Mouse (Mus musculus) mouse embryonic stem cell (cell line): ENCODE measurements at regions not wholly inside any gene's neighbourhood (a gene's known extent, or its start where the extent isn't known, plus 50 kb on each side); places are given as distances from the start of the nearest gene placed in this dataset.
"Not testable (repeated sequence)": the region's sequence is repeated elsewhere in the genome, so short reads cannot be mapped to it uniquely, and the experiment has no call there.

Experiments
- in situ Hi-C, 2 experiments: fragments of 300-500 bp; cut with MboI; formaldehyde crosslinking; loops; 1 replicate in 1 of 2; 3 replicates in 1 of 2; pipeline ENCODE4 v1.14.3; 2019 to 2020; ENCODE audit warnings: low sequenced_read_pairs in 2 of 2, low pct_unique_long_range_greater_than_20kb in 1 of 2, mixed read lengths in 1 of 2; ENCODE audit not compliant: unreplicated experiment in 1 of 2

DNA sequence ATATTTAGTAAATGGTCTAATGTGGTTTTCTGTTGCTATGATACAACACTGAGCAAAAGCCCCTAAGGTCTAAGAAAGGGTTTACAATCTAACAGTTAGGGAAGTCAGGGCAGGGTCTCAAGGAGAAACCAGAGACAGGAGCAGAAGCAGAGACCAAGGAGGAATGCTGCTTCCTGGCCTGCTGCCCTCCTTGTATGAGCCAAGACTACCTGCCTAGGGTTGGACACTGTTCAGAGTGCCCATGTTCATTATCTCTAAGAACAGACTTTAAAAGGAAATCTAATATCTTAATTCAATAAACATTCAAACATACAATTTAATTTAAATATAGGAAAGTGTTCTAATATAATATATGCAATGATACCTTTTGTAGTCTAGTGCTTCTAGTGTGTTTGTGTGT, 63.0 kb upstream of the Tmem106b start:
- in situ Hi-C loops, result no loop called here

DNA sequence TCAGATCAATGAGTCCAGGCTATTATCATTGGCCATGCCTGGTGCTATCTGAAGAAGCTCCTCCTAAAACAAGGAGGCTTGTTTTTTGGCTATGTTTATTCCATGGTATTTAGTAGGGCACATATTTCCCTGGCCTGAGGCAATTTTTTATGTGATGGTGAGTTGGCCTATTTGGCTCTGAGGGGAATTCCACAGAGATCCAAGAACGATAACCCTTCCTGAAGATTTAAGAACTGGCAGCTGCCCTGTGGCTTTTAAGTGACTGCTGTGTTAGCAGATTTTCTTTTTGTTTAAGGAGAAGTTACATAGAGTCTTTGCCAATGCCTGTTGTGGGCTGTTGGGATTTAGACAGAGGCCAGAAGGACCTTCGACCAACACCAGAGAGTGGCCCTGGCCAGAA, 74.9 kb upstream of the Tmem106b start:
- in situ Hi-C loops, result no loop called here

DNA sequence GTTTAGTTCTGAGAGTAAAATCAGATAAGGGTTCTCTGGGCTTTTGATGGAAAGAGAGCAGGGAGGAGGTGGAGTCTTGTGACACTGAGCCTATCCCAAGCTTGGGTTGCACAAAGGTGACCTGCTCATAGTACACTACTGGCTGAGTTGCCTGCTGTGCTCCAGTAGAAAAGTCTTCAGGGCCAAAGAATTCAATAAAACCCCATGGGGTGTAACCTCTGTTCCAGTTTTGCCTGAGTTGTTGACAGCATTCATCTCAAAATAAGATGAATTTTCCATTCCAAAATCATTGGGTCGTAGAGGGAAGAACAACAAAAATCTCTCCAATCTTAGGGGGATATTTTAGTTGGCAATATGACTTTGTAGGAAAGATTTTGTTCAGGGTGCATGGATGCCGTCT, 75.8 kb upstream of the Tmem106b start:
- in situ Hi-C loops, result no loop called here

- in situ Hi-C loops, result no loop called here
Observed at GRCm38 (mm10) chr6:12977184-12977897, 92.2 kb upstream of the Tmem106b start.

GRCm38 (mm10) chr6:12971604-12972003, 98.0 kb upstream of the Tmem106b start:
- in situ Hi-C loops, result no loop called here

DNA sequence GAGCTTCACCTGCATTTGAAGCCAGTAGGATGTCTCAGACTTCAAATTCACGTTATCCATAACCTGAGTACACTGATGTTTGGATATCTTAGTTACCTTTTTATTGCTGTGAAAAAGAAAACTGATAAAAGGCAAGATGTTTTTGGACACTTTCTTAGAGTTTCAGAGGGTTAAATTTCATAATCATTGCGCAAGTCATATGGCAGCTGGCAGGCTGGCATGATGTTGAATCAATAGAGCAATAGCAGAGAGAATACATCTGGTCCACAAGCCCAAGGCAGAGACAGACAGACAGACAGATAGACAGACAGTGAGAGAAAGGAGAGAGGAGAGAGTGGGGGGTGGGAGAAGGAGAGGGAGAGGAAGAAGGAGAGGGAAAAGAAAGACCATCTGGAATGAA, 102.3 kb upstream of the Tmem106b start:
- in situ Hi-C loops, result no loop called here

GRCm38 (mm10) chr6:12957797-12958196, 111.8 kb upstream of the Tmem106b start:
- in situ Hi-C loops, result no loop called here

- in situ Hi-C loops, result no loop called here
Observed at GRCm38 (mm10) chr6:12911610-12912009, 157.9 kb upstream of the Tmem106b start.

DNA sequence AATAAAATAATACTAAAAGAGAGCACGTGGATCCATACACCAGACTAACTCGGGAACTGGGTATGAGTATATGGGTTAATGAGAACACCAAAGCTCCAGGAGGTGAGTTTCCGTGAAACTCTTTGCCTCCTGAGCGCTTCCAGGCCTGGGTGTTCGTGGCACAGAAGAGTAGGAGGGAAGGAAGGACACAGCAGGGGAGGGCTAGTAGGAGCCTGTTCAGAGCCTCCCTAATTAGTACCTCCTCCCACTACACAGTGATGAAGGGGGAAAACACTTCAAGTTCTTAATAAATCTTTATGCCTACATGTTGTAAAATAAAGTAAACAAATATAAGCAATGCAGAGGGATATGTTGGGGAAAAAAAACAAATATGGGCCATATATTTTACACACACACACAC, 143.7 kb upstream of the Thsd7a start:
- in situ Hi-C loops, result no loop called here

DNA sequence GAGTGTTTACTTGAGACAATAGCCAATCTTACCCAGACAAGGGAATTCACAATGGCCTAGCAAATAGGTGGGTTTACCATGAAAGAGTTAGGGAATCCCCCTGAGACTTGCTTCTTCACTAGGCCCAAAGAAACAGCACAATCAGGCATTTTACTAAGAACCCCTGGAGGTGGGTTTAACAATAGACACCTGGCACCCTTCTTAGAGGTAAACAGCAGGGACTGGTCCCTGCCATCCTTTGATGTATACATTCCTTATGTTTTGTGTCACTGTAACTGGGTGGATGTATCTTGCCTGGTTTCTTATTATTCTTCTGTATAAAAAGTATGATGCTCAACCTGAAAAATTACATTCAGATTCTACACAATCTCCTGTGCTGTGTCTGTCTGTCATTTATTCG, 127.7 kb upstream of the Thsd7a start:
- in situ Hi-C loops, result not testable (repeated sequence)

GRCm38 (mm10) chr6:12876366-12876765, 127.2 kb upstream of the Thsd7a start:
- in situ Hi-C loops, result no loop called here

DNA sequence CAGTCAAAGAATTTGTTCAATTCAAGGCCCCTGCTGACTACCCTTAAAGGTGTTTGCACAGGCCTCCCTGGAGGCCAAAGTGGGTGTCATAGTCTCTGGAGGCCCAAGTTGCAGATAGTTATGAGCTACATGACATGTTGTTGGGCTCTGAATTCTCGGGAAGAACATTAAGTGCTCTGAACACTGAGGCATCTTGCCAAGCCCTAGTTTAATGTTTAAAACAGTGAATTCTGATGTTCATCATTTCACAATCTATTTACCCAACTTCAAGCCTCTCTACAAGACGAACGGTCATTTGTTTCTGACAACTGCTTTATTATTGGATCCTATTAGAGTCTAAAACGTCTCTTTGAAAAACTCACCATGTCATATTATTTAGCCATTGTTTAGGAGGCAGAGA, 119.0 kb upstream of the Thsd7a start:
- in situ Hi-C loops, result no loop called here

GRCm38 (mm10) chr6:12852041-12852440, 102.8 kb upstream of the Thsd7a start:
- in situ Hi-C loops, result loop anchor here in 1 of 2 experiments (10.0 kb wide), 1 partner anchor 107 kb away; the partner anchor contains the start of gene Thsd7a

- in situ Hi-C loops, result not testable (repeated sequence)
Observed at GRCm38 (mm10) chr6:12835079-12835478, 85.9 kb upstream of the Thsd7a start.

DNA sequence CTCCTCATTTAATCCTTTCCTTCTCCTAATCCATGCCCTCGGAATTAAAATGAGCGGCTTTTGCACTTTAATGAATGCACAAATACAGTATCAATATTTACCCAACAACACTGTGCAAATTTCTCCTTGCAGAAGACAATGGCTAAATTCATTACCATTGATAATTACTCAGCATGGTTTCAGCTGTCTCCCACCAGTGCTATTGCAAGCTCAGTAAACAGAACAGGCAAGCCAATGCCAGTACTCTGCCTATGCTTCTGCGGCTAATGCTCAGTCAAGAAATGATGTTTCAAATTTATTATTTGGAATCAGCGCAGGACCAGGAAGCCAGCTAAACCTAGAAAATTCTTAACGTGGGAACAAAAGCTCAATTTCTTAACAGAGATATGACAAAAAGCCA, 84.1 kb upstream of the Thsd7a start:
- in situ Hi-C loops, result no loop called here

- in situ Hi-C loops, result no loop called here
Observed at GRCm38 (mm10) chr6:12831916-12832315, 82.7 kb upstream of the Thsd7a start.

GRCm38 (mm10) chr6:12831485-12831884, 82.3 kb upstream of the Thsd7a start:
- in situ Hi-C loops, result no loop called here

DNA sequence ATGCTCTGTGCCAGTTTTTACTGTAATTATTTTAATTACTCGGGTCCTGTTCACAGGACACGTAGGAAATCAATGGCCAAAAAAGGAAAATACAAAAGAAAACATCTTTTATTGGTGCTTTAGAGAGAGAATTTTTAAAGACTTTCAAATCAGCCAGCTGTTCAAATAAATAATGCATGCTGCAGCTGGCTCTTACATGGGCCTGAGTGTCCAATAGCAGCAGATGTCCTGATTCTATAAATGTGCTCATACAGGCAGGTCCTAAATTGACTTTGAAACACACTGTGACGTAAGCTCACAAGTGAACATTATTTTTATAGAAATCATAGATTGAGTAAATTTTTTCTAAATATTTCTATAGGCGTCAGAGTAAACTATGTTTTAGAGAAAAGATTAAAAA, 78.5 kb upstream of the Thsd7a start:
- in situ Hi-C loops, result no loop called here

GRCm38 (mm10) chr6:12814972-12815770, 66.0 kb upstream of the Thsd7a start:
- in situ Hi-C loops, result no loop called here

DNA sequence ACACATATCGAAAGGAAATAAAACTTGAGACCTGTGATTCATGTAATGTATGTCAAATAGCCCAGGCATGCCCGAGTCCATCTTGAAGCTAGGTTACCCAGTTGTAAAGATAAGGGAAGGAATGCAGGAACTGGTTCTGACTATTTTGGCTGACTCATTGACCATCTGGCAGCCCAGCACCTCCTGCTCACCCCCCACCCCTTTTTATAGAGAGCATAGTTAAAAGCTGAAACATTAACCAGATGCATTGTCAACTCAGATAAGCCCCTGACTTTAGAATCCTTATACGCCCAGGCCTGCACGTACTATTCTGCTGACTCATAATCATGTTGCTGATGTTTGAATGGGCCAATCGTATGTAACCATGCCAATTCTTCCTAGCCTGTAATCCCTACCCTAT, 64.6 kb upstream of the Thsd7a start:
- in situ Hi-C loops, result not testable (repeated sequence)
